Mouse (Mus musculus): ENCODE results near the gene Mrap2. TPM values are rescaled to one million over a fixed set of nuclear protein-coding genes. Genes with fewer than 3 reads are reported as not detected.

The Mrap2 gene
- polyA plus RNA-seq, 1 experiment from 2014 or later: not detected

GRCm38 (mm10) chr9:87167001-87167830 lies 23.1 kb downstream of the Mrap2 start:
- DNase-seq (ENCODE audit: low spot score): no peak
- Histone ChIP-seq H3K4me1 (replicated peaks; ENCODE audit: control insufficient read depth, insufficient read depth, low read length) (no peaks in the 10 kb centered on the region), H3K27me3 (replicated peaks; ENCODE audit: control insufficient read depth, insufficient read depth, low read length) (no peaks in the 10 kb centered on the region), H3K9me3 (ENCODE audit: control insufficient read depth, low read length) (no peaks in the 10 kb centered on the region), H3K9ac (ENCODE audit: low read depth, low read length) (no peak overlapping the region), H3K27ac (ENCODE audit: low read depth, low read length) (no peak overlapping the region), H3K4me2 (no peak overlapping the region), H3K4me3 (ENCODE audit: low read depth, low read length) (no peak overlapping the region), H3K36me3 (ENCODE audit: control insufficient read depth, insufficient read depth, low read length) (no peaks in the 10 kb centered on the region)
- 71% methylated on average over 9 of the region's 9 CpGs for WGBS
- no peak; the same call in 1 of the 2 replicates for ATAC-seq (replicated peaks; ENCODE audit: low FRiP score)

GRCm38 (mm10) chr9:87168051-87168450 lies 23.9 kb downstream of the Mrap2 start:
- H3K36me3 ChIP-seq (ENCODE audit: control insufficient read depth, insufficient read depth, low read length): no peaks in the 10 kb centered on the region
- WGBS: 51% methylated on average over 3 of the region's 3 CpGs
- H3K4me1 ChIP-seq (replicated peaks; ENCODE audit: control insufficient read depth, insufficient read depth, low read length): no peaks in the 10 kb centered on the region
- H3K9me3 ChIP-seq (ENCODE audit: control insufficient read depth, low read length): no peaks in the 10 kb centered on the region
- ATAC-seq (replicated peaks; ENCODE audit: low FRiP score): no peak
- no peak overlapping the region for H3K9ac ChIP-seq (ENCODE audit: low read depth, low read length)
- DNase-seq (ENCODE audit: low spot score): no peak
- no peak overlapping the region for H3K27ac ChIP-seq (ENCODE audit: low read depth, low read length)
- no peaks in the 10 kb centered on the region for H3K27me3 ChIP-seq (replicated peaks; ENCODE audit: control insufficient read depth, insufficient read depth, low read length)
- no peak overlapping the region for H3K4me2 ChIP-seq
- H3K4me3 ChIP-seq (ENCODE audit: low read depth, low read length): no peak overlapping the region

GRCm38 (mm10) chr9:87169144-87169543 lies 25.0 kb downstream of the Mrap2 start:
- H3K4me2 ChIP-seq: no peak overlapping the region
- no peaks in the 10 kb centered on the region for H3K36me3 ChIP-seq (ENCODE audit: control insufficient read depth, insufficient read depth, low read length)
- H3K9me3 ChIP-seq (ENCODE audit: control insufficient read depth, low read length): no peaks in the 10 kb centered on the region
- no peak overlapping the region for H3K27ac ChIP-seq (ENCODE audit: low read depth, low read length)
- H3K9ac ChIP-seq (ENCODE audit: low read depth, low read length): no peak overlapping the region
- no peak overlapping the region for H3K4me3 ChIP-seq (ENCODE audit: low read depth, low read length)
- DNase-seq (ENCODE audit: low spot score) (no peak), ATAC-seq (replicated peaks; ENCODE audit: low FRiP score) (no peak)
- 86% methylated on average over 12 of the region's 12 CpGs for WGBS
- no peaks in the 10 kb centered on the region for H3K4me1 ChIP-seq (replicated peaks; ENCODE audit: control insufficient read depth, insufficient read depth, low read length)
- no peaks in the 10 kb centered on the region for H3K27me3 ChIP-seq (replicated peaks; ENCODE audit: control insufficient read depth, insufficient read depth, low read length)

- Histone ChIP-seq H3K27me3 (replicated peaks; ENCODE audit: control insufficient read depth, insufficient read depth, low read length) (no peaks in the 10 kb centered on the region), H3K27ac (ENCODE audit: low read depth, low read length) (no peak overlapping the region), H3K4me2 (no peak overlapping the region), H3K4me3 (ENCODE audit: low read depth, low read length) (no peak overlapping the region), H3K9ac (ENCODE audit: low read depth, low read length) (no peak overlapping the region), H3K4me1 (replicated peaks; ENCODE audit: control insufficient read depth, insufficient read depth, low read length) (no peaks in the 10 kb centered on the region), H3K36me3 (ENCODE audit: control insufficient read depth, insufficient read depth, low read length) (no peaks in the 10 kb centered on the region), H3K9me3 (ENCODE audit: control insufficient read depth, low read length) (no peaks in the 10 kb centered on the region)
- DNase-seq (ENCODE audit: low spot score) (no peak), ATAC-seq (replicated peaks; ENCODE audit: low FRiP score) (no peak)
- WGBS: 84% methylated on average over 3 of the region's 3 CpGs
Observed at GRCm38 (mm10) chr9:87170891-87171290, 26.8 kb downstream of the Mrap2 start.

GRCm38 (mm10) chr9:87171517-87171916 lies 27.4 kb downstream of the Mrap2 start:
- H3K4me2 ChIP-seq: no peak overlapping the region
- DNase-seq (ENCODE audit: low spot score): no peak
- no peak for ATAC-seq (replicated peaks; ENCODE audit: low FRiP score)
- no peak overlapping the region for H3K27ac ChIP-seq (ENCODE audit: low read depth, low read length)
- no peaks in the 10 kb centered on the region for H3K36me3 ChIP-seq (ENCODE audit: control insufficient read depth, insufficient read depth, low read length)
- no peaks in the 10 kb centered on the region for H3K9me3 ChIP-seq (ENCODE audit: control insufficient read depth, low read length)
- 84% methylated on average over 3 of the region's 3 CpGs for WGBS
- no peak overlapping the region for H3K4me3 ChIP-seq (ENCODE audit: low read depth, low read length)
- no peaks in the 10 kb centered on the region for H3K4me1 ChIP-seq (replicated peaks; ENCODE audit: control insufficient read depth, insufficient read depth, low read length)
- H3K9ac ChIP-seq (ENCODE audit: low read depth, low read length): no peak overlapping the region
- H3K27me3 ChIP-seq (replicated peaks; ENCODE audit: control insufficient read depth, insufficient read depth, low read length): no peaks in the 10 kb centered on the region

GRCm38 (mm10) chr9:87178534-87178933 lies 34.4 kb downstream of the Mrap2 start:
- Histone ChIP-seq H3K9me3 (ENCODE audit: control insufficient read depth, low read length) (no peaks in the 10 kb centered on the region), H3K4me3 (ENCODE audit: low read depth, low read length) (no peak overlapping the region), H3K27ac (ENCODE audit: low read depth, low read length) (no peak overlapping the region), H3K36me3 (ENCODE audit: control insufficient read depth, insufficient read depth, low read length) (no peaks in the 10 kb centered on the region), H3K9ac (ENCODE audit: low read depth, low read length) (no peak overlapping the region), H3K27me3 (replicated peaks; ENCODE audit: control insufficient read depth, insufficient read depth, low read length) (no peaks in the 10 kb centered on the region), H3K4me1 (replicated peaks; ENCODE audit: control insufficient read depth, insufficient read depth, low read length) (no peaks in the 10 kb centered on the region), H3K4me2 (no peak overlapping the region)
- WGBS: 56% methylated on average over 7 of the region's 7 CpGs
- DNase-seq (ENCODE audit: low spot score) (no peak), ATAC-seq (replicated peaks; ENCODE audit: low FRiP score) (no peak)

GRCm38 (mm10) chr9:87182231-87182630 lies 38.1 kb downstream of the Mrap2 start:
- DNase-seq (ENCODE audit: low spot score) (no peak), ATAC-seq (replicated peaks; ENCODE audit: low FRiP score) (no peak)
- Histone ChIP-seq H3K36me3 (ENCODE audit: control insufficient read depth, insufficient read depth, low read length) (no peaks in the 10 kb centered on the region), H3K27ac (ENCODE audit: low read depth, low read length) (no peak overlapping the region), H3K9ac (ENCODE audit: low read depth, low read length) (no peak overlapping the region), H3K4me3 (ENCODE audit: low read depth, low read length) (no peak overlapping the region), H3K27me3 (replicated peaks; ENCODE audit: control insufficient read depth, insufficient read depth, low read length) (no peaks in the 10 kb centered on the region), H3K4me2 (no peak overlapping the region), H3K4me1 (replicated peaks; ENCODE audit: control insufficient read depth, insufficient read depth, low read length) (no peaks in the 10 kb centered on the region), H3K9me3 (ENCODE audit: control insufficient read depth, low read length) (no peaks in the 10 kb centered on the region)
- WGBS: 89% methylated on average over 10 of the region's 10 CpGs

- Histone ChIP-seq H3K36me3 (ENCODE audit: control insufficient read depth, insufficient read depth, low read length) (peaks cover 10% of the 10 kb centered on the region), H3K4me2 (no peak overlapping the region), H3K27me3 (replicated peaks; ENCODE audit: control insufficient read depth, insufficient read depth, low read length) (no peaks in the 10 kb centered on the region), H3K27ac (ENCODE audit: low read depth, low read length) (no peak overlapping the region), H3K9me3 (ENCODE audit: control insufficient read depth, low read length) (peaks cover 2% of the 10 kb centered on the region; the same call in 1 of the 2 replicates), H3K4me1 (replicated peaks; ENCODE audit: control insufficient read depth, insufficient read depth, low read length) (no peaks in the 10 kb centered on the region), H3K9ac (ENCODE audit: low read depth, low read length) (no peak overlapping the region), H3K4me3 (ENCODE audit: low read depth, low read length) (no peak overlapping the region)
- ATAC-seq (replicated peaks; ENCODE audit: low FRiP score) (no peak), DNase-seq (ENCODE audit: low spot score) (no peak)
- 83% methylated on average over 4 of the region's 4 CpGs for WGBS
Observed at GRCm38 (mm10) chr9:87187336-87187735, 43.2 kb downstream of the Mrap2 start.

GRCm38 (mm10) chr9:87193721-87194120 lies 49.6 kb downstream of the Mrap2 start:
- Histone ChIP-seq H3K36me3 (ENCODE audit: control insufficient read depth, insufficient read depth, low read length) (peaks cover 18% of the 10 kb centered on the region), H3K9me3 (ENCODE audit: control insufficient read depth, low read length) (peaks cover 2% of the 10 kb centered on the region; the same call in 1 of the 2 replicates), H3K27me3 (replicated peaks; ENCODE audit: control insufficient read depth, insufficient read depth, low read length) (no peaks in the 10 kb centered on the region), H3K4me3 (ENCODE audit: low read depth, low read length) (no peak overlapping the region), H3K27ac (ENCODE audit: low read depth, low read length) (no peak overlapping the region), H3K4me2 (no peak overlapping the region), H3K9ac (ENCODE audit: low read depth, low read length) (no peak overlapping the region), H3K4me1 (replicated peaks; ENCODE audit: control insufficient read depth, insufficient read depth, low read length) (no peaks in the 10 kb centered on the region)
- 82% methylated on average over 1 of the region's 1 CpGs for WGBS
- ATAC-seq (replicated peaks; ENCODE audit: low FRiP score): no peak
- no peak for DNase-seq (ENCODE audit: low spot score)
